Mouse (Mus musculus) liver, adult (tissue): ENCODE results near the gene Aspg.

ENCODE experiments used
- GATA4 ChIP-seq: IDR thresholded peaks from 2 replicates; pipeline ENCODE4 v1.6.1; 2014; ENCODE audit warnings: mild to moderate bottlenecking, low read length; ENCODE audit not compliant: insufficient replicate concordance

Aspg gene

DNA sequence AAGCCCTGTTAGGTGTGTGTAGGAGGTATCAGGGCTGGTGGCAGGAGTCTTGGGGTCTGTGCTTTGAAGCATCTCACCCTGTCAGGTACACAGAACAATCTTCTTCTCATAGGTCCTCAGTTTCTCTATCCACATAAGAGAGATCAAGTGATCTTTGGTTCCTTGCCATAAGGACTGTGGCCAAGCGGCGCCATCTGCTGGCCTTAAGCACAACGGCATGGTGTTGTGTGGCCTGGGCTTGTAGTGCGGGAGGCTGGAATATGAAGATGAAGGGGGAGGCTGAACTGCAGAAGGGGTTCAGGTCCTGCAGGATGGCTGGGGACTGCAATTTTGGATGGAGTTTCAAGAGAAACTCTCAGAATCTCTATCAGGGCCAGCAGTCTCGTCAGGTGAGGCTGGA is 33.8 kb downstream of the Aspg start:
- no peak for TF ChIP-seq GATA4

DNA sequence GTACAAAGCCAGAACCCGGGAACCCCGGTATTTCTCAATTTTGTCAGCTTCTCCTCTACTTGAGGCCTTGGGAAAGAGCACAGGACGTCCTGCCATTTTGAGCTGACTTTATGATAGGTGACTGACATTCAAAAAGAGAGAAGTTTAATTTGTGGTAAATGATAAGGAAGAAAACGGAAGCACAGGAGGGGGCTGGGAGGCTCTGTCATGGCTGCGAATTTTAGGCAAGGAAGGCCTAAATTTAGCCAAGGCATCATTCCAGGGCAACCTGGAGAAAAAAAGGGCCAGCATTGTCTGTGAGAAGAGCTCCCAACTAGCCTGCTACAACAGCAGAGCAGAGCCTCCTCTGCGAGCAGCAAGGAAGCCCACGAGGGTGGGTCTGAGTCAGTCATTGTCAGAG is 34.3 kb downstream of the Aspg start:
- TF ChIP-seq GATA4: no peak

DNA sequence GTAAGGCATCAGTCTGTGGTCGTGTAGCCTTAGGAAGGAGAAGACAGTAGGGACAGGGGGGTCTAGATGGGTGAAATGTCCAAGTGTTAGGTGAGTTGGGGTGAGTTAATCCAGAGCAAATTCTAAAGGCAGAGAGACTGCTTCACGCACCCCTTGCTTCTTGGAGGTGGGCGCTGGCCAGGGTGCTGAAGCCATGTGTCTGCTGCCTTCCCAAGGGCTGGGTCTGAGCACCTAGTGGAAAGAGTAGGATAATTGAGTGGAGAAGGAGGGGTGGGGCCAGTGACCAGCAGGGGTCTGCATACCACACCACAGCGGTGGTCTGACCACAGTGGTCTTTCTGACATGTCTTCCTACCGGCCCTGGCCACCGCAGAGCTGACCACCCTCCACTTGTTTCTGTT is 34.8 kb downstream of the Aspg start:
- no peak for TF ChIP-seq GATA4

DNA sequence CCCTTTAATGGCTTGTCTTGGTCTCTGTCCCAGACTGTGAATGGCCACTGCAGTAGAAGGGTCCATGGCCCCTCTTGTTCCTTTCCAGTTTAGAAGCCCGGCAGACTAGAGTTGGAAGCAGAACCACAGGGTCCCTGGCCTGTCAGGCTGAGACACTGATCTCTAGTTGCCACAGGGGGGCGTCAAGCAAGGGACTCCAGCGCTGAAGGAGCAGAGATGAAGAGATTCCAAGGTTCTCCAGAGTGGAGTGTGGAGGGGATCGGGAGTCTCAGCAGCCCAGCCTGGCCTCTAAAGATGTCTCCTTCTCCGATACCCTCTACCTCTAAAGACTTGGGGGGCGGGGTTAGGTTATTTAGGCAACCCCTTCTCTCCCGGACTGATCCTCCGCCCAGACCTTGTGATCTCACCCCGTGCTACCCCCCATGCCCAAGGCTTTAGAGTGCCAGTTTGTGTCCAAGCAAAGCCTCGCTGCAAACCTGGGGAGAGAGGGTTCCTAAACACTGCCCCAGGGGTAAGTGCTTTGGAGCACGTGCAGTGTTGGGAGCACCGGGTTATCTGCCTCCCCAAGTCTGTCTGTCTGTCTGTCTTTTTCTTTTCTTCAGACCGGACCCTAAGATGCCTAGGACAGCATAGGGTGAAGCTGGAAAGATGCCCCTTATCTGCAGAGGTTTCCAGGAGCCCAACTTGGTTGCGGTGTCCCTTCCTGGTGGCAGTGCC is 36.8 kb downstream of the Aspg start:
- no peak for TF ChIP-seq GATA4

DNA sequence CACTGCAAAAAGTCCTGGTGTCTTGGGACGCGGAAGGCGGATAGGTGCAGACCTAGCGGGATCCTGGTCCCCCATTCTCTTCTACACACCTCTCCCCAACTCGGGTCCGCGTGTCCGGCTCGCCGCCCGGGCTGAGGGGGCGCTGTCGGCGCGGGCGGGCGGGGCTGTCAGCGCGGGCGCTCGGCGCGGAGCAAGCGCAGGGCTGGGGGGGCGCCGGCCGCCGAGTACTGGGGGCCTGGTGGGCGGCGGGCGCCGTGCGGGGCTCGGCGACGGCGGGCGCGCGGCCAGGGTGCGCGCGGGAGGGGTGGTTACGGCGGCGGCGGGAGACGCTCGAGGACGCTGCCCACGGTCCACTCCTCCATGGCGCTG is 37.3 kb downstream of the Aspg start:
- TF ChIP-seq GATA4: no peak

DNA sequence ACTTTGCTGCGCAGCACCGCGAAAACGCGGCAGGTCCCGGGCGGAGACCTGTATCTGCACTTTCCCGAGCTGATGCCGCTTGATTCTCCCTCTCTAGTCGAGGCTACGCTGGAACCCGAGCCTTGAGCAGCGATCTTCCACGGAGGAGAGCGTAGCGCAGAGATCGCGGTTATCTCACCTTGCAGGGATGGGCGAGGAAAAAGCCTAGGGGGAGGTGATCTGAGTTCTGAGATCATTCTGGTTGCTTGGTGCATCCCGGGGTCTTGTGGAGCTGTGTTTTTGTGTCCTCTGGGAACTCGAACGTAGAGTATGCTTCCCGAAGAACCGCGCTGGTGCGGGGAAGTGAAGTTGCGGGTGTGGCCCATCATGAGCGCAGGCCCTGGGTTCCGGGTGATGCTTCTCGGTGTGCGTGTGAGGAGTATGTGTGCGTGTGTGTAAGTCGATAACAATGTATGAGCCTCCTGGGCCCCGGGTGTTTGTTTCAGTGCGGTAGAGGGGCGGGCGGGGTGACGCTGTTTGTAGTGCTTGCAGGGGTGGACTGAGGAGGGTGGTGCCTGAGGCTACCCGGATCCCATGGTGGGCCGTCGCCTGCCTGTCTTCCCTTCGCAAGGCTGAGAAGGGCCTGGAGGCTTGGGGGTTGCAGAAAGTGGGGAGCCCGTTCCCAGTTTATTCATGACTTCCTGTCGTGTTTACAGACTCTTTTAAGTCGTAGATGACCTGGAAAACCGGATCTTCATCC is 38.1 kb downstream of the Aspg start:
- no peak for TF ChIP-seq GATA4

DNA sequence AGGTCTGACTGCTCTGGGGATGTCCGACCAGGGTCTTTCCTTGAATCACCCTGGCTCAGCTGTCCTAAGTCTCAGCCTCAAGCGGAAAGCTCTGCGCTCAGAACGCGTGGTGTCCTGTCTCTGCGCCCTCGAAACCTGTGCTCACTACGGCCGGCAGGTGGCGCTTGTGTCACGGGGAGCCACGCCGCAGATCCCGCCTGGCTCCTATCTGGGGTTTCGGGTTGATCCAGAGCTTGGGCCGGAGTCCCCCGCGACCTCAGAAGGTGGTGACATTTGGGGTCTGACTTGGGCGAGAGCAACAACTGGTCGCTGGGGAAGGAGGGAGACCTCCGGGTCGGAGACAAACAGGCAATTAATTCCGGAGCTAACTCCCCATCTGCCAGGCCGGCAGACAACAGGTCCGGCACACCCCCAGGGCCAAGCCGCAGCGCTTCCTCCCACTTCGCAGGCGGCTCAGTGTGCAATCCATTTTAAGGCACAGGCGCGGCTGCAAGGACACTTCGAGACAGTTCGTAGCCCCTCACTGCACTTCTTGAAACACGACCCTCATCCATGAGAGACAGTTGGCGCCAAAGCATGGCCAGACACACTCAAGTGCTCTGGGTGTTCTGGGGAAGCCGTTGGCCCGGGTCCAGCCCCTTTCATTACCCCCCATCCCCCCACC is 38.9 kb downstream of the Aspg start:
- no peak; the same call in 1 of the 2 replicates for TF ChIP-seq GATA4

DNA sequence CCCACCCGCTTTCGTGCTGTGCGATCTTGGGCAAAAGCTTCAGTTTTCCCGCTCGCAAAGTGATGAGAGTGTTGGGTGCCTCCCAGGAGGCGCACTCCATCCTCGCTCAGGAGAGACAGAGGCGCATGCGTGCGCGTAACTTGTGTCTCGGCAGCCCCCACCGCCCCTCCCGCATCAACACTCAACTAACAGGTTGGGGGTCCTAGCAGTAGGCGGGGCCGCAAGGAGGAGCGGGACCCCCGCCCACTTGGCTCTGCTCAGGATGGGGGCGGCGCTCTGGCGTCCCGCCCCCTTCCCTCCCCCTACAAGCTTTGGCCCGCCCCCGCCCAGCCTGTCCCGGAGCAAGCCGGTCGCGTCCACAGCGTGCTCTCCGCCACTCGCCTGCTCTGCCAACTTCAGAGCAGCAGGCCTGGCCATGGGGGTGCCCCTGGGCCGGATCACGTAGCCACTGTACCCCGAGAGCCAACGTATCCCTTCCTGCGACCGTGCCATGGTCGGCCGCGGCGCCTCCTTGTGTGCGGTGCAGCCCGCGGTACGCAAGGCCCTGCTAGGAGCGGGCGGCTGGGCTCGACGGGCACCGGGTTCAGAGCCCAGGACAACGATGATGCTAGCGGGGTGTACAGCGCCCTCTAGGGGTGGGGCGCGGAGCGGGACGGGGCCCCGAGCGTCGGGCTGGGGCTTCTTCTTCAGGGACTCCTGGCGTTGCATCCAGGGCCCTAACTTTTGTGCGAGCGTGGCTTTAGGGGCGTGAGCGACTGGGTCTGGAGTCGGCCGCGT is 39.6 kb downstream of the Aspg start, which contains the start of gene Kif26a:
Gene Kif26a (plus strand): TSS at position 334 of the 777 bp plus-strand sequence.
- no peak for TF ChIP-seq GATA4

DNA sequence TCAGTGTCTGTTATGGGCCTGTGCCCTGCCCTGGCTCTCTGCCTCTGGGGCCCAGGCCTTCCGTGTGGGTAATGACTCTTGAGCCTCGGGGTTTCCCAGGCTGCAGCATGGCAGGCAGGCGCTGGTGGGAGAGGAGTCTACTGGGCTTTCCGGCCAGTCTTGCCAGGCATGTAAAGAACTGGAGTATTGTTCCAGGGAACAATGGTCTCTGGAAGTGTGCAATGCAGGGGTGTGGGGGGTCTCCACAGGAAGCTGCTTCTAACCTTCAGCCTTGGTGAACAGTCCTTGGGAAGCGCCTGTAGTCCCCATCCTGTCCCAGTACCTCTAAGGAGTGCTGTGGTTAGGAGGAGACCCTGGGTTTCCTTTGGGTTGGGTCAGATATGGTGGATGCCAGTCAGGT is 40.9 kb downstream of the Aspg start:
- no peak for TF ChIP-seq GATA4

DNA sequence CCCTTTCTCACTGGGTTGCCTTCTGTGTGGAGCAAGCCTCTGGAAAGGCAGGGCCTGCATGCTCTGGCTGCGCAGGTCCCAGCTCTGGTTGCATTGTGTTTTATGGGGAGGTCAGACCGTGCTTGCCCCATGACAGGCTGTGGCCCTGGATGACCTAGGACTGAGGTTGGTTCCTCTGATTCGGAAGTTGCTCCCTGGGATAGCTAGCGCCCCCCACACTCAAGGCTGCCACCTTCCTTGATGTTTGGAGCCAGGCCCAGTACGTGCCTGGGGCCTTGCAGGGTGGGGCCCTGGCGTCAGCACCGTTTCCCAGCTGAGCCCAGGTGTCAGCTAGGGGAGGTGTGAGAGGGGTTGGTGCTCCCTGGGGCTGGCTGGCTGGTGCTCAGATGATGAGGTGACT is 43.5 kb downstream of the Aspg start:
- TF ChIP-seq GATA4: no peak

DNA sequence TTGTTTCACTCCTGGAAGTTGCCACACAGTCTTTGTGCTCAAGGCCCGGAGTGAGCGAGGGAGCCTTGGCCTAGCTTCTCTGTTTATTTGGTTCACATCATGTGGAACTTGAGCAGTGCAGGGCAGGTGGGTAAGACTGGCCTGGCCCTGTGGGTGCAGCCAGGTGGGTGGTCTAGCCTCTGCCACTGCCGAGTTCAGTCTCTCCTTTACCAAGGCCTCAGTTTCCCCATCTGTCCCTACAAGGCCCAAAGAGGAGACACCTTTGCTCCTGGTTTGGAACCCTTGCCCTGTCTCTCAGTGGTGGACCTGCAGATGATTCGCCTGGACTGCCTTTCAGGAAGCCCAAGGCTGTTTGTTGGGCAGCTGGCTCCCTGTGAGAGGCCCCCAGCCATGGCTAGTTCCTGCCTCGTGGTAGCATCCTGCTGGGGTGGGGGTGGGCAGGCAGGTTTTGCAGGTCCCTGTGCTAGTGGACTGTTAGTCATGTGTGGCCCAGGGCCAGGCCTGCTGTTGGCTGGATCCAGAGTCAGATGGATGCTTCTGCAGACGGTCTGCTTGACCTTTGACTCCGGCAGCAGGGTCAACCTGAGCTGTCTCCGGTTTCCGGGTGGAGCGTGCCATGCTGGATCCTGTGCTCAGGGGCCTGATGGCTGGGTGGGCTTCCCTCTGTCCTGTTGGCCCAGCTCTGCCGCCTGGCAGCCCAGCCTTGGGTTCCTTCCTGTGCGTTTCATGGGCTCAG is 44.9 kb downstream of the Aspg start:
- TF ChIP-seq GATA4: peak; percentile 67; the same call in 1 of the 2 replicates

DNA sequence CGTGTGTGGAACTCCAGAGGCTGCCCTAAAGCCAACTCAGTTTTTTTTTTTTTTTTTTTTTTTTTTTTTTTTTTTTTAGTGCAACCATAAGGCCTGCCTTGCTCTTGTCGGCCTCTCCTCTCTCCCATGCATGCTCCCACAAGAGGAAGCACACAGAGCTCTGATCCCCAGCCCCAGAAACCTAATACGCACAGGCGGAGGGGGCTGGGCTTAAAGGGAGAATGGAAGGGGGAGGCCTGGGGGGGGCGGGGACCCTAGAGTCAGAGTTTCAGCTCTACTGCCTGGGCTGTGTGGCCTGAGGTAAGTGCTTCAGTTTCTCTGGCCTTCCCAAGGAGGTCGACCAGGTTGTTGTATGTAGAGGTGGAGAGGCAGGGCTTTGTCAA is 45.5 kb downstream of the Aspg start:
- no peak for TF ChIP-seq GATA4

DNA sequence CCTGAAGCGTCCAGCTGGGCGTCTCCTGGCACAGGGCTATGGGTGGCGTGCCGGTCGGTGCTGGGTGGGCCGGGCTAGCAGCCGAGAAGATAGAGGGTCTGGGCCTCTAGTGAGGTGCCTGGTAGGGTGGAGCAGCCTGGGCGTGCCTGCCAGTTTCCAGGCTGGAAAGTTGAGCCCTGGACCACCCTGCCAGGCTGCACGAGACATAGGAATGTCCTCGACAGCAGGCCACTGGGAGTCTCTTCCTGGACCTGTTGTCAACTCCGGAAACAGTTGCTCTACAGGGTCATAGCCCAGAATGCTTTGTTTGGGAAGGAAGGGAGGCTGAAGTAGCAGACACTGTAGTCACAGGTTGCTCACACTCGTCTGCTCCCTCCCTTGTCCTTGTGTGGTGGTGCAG is 47.1 kb downstream of the Aspg start:
- TF ChIP-seq GATA4: no peak

DNA sequence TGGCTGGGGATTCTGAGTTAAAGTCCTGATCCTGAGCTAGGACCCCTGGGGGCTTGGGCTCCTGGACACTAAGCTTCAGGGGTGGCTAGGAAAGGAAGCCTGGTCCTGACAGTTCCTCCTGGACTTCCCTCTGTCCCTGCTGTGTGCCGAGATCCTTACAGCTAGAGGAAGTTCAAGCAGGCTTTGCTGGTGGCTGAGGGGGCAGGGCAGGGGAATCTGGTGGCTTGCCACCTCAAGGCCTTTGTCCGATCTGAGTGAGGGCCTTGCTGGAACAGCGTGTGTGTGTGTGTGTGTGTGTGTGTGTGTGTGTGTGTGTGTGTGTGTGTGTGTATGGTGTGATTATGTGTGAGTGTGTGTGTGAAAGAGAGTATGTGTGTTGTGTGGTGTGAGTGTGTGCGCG is 48.0 kb downstream of the Aspg start:
- no peak for TF ChIP-seq GATA4
